Mouse (Mus musculus) embryonic facial prominence, embryonic 14.5 days (tissue): ENCODE measurements around the gene Mapt. TPM values are rescaled to one million over a fixed set of nuclear protein-coding genes. Genes with fewer than 3 reads are reported as not detected.

Source experiments
- ATAC-seq: fragments of 200-750 bp; cut with Nextera tagmentation; 2 replicates; pipeline ENCODE4 v1.8.0; 2017; ENCODE audit warnings: low read depth, moderate number of reproducible peaks, moderate TSS enrichment
- DNase-seq: peaks from one replicate; pipeline ENCODE4 v3.0.0-alpha.2; 2015; ENCODE audit warnings: low spot score
- H3K27ac ChIP-seq: fragments of 300-500 bp; sonication (generic); replicated peaks from 2 replicates; pipeline ENCODE4 v1.5.1; 2014; ENCODE audit warnings: low read depth, mild to moderate bottlenecking, low read length, moderate library complexity
- H3K27me3 ChIP-seq: fragments of 300-500 bp; sonication (generic); replicated peaks from 2 replicates; pipeline ENCODE4 v1.6.1; 2014; ENCODE audit warnings: low read length; ENCODE audit not compliant: control insufficient read depth, insufficient read depth
- H3K36me3 ChIP-seq: fragments of 300-500 bp; sonication (generic); 2 replicates; pipeline ENCODE4 v1.6.1; 2014; ENCODE audit warnings: low read length, mixed read lengths; ENCODE audit not compliant: control insufficient read depth, insufficient read depth
- H3K4me1 ChIP-seq: fragments of 300-500 bp; sonication (generic); 2 replicates; pipeline ENCODE4 v1.6.1; 2014; ENCODE audit warnings: antibody characterized with exemption, low read length; ENCODE audit not compliant: control insufficient read depth, insufficient read depth
- H3K4me2 ChIP-seq: fragments of 300-500 bp; sonication (generic); 2 replicates; pipeline ENCODE4 v1.6.1; 2014; ENCODE audit warnings: low read depth, mild to moderate bottlenecking, low read length, moderate library complexity, mixed read lengths
- H3K4me3 ChIP-seq: fragments of 300-500 bp; sonication (generic); 2 replicates; pipeline ENCODE4 v1.5.1; 2014; ENCODE audit warnings: low read depth, mild to moderate bottlenecking, low read length
- H3K9ac ChIP-seq: fragments of 300-500 bp; sonication (generic); 2 replicates; pipeline ENCODE4 v1.6.1; 2014; ENCODE audit warnings: low read depth, mild to moderate bottlenecking, low read length, moderate library complexity, mixed read lengths
- H3K9me3 ChIP-seq: fragments of 300-500 bp; sonication (generic); 2 replicates; pipeline ENCODE4 v1.6.1; 2016; ENCODE audit warnings: low read length; ENCODE audit not compliant: control insufficient read depth
- WGBS: fragments of 180-500 bp; shearing (Covaris S2); extraction: QIAGEN DNeasy Blood & Tissue Kit; methylation state at CpG from one replicate; pipeline ENCODE4 v1.1.7; 2014; 5-methylcytosine and 5-hydroxymethylcytosine counted together
- microRNA-seq: library from miRNA; unstranded; fragments of <30 nt; microRNA quantifications from one replicate; pipeline ENCODE4, GENCODE M21; 2016; ENCODE audit warnings: borderline number of aligned reads
- polyA plus RNA-seq: library from polyadenylated mRNA; unstranded; fragments of >200 nt; fragmentation: Nextera tagmentation; extraction: Ambion mirVana; gene quantifications from 2 replicates; pipeline ENCODE4 v1.2.1, GENCODE M21; 2014

Gene Mapt
- polyA plus RNA-seq, 1 experiment from 2014 or later: 26.5 TPM

GRCm38 (mm10) chr11:104367486-104368190, 136.4 kb downstream of the Mapt start:
- Histone ChIP-seq H3K27me3 (no peaks in the 10 kb centered on the region), H3K36me3 (peaks cover 29% of the 10 kb centered on the region), H3K4me3 (no peak overlapping the region), H3K9ac (no peak overlapping the region), H3K9me3 (no peaks in the 10 kb centered on the region), H3K4me2 (no peak overlapping the region), H3K27ac (no peak overlapping the region), H3K4me1 (no peaks in the 10 kb centered on the region)
- ATAC-seq (no peak), DNase-seq (no peak)
- WGBS: 89% methylated on average over 5 of the region's 5 CpGs

DNA sequence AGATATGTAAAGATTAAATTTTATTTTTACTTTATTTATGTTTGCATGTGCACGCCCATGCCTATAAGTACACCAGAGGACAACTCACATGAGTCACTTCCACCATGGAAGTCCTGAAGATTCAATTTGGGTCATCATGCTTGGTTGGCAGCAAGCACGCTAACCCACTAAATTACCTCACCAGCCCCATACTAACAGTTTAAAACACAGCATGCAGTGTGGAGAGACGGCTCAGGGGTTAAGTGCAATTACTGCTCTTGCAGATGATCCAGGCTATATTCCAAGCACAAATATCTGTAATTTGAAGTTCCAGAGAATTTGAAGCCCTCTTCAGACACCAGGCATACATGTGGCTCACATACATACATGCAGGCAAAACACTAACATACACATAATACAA, 145.1 kb downstream of the Mapt start:
- Histone ChIP-seq H3K4me2 (no peak overlapping the region), H3K4me3 (no peak overlapping the region), H3K4me1 (no peaks in the 10 kb centered on the region), H3K9me3 (no peaks in the 10 kb centered on the region), H3K27ac (no peak overlapping the region), H3K27me3 (no peaks in the 10 kb centered on the region), H3K36me3 (peaks cover 31% of the 10 kb centered on the region), H3K9ac (no peak overlapping the region)
- 92% methylated on average over 3 of the region's 3 CpGs for WGBS
- no peak for ATAC-seq
- DNase-seq: no peak

GRCm38 (mm10) chr11:104379635-104380034, 148.4 kb downstream of the Mapt start:
- Histone ChIP-seq H3K27me3 (no peaks in the 10 kb centered on the region), H3K27ac (no peak overlapping the region), H3K9me3 (no peaks in the 10 kb centered on the region), H3K9ac (no peak overlapping the region), H3K4me2 (no peak overlapping the region), H3K36me3 (peaks cover 14% of the 10 kb centered on the region), H3K4me1 (0 out of 2 replicates have a peak, but pooled peaks cover 3% of the 10 kb centered on the region), H3K4me3 (no peak overlapping the region)
- ATAC-seq: no peak
- DNase-seq: peak; percentile 7
- 86% methylated on average over 1 of the region's 1 CpGs for WGBS

Small RNA genes within 50 kb of the gene (microRNA-seq; reads per million reads assigned to microRNA genes)
- gene Gm47310: not detected

Other genes with a start within 250 kb of the Mapt start
- gene Crhr1, start 98.5 kb upstream of the Mapt start, polyA plus RNA-seq: 0.22 TPM in 1 of 2 replicates, not detected in the other
- not detected in 2 replicates for gene Sppl2c, start 45.1 kb upstream of the Mapt start, polyA plus RNA-seq
- 26.0 and 27.9 TPM in 2 replicates for gene Kansl1, start 237.5 kb downstream of the Mapt start, polyA plus RNA-seq